Mouse (Mus musculus): ENCODE measurements around the gene Ntrk2. TPM values are rescaled to one million over a fixed set of nuclear protein-coding genes. Genes with fewer than 3 reads are reported as not detected.
"Not testable (repeated sequence)": the region's sequence is repeated elsewhere in the genome, so short reads cannot be mapped to it uniquely, and the experiment has no call there.

Gene Ntrk2
- polyA plus RNA-seq, 1 experiment from 2014 or later = 3.2 TPM

DNA sequence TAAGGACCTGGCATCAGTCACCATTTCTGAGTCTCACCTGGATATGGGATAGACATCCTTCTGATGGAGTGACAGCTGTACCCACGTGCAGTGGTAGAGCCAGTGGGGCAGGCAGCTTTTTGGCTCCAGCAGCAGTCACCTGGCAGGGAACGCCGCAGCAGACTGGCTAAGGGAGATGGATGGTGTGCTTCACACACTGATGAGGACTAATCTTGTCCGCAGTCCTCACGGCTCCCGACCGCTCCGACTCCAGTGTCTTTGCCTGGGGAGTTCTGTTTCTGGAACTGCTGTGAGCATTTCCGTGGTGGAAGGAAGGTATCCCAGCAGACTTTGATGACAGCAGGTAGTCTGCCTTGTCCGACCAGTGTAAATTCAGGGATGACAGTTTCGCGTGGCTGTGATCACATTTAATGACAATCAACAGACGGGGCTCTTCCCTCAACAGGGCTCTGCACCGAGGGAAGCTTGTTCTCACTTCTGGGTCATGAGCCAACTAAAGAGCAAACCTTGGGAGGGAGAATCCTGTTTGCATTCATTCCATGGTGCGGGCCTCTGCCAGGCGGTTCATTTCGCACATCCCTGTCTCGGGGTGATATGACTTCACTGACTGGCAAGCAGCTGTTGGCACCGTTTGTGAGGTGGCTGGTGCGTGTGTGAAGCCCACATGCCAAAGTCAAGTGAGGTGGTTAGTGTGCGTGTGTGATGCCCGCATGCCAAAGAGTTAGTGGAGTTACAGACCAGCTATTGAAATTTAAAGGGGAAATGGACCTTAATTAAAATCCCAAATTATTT, 216.1 kb downstream of the Ntrk2 start:
- Histone ChIP-seq H3K4me3 (ENCODE audit: low read length) (no peak overlapping the region), H3K9me3 (ENCODE audit: control insufficient read depth, low read length) (no peaks in the 10 kb centered on the region; the same call in 1 of the 2 replicates), H3K27me3 (ENCODE audit: control insufficient read depth, insufficient read depth, low read depth, low read length) (no peaks in the 10 kb centered on the region), H3K27ac (ENCODE audit: low read length) (no peak overlapping the region), H3K9ac (ENCODE audit: low read length) (no peak overlapping the region), H3K36me3 (ENCODE audit: control insufficient read depth, insufficient read depth, low read length) (no peaks in the 10 kb centered on the region), H3K4me1 (replicated peaks; ENCODE audit: control insufficient read depth, insufficient read depth, low read length) (no peaks in the 10 kb centered on the region), H3K4me2 (ENCODE audit: low read depth, low read length) (no peak overlapping the region)
- ATAC-seq (ENCODE audit: low read depth) = no peak
- WGBS = 76% methylated on average over 22 of the region's 22 CpGs

DNA sequence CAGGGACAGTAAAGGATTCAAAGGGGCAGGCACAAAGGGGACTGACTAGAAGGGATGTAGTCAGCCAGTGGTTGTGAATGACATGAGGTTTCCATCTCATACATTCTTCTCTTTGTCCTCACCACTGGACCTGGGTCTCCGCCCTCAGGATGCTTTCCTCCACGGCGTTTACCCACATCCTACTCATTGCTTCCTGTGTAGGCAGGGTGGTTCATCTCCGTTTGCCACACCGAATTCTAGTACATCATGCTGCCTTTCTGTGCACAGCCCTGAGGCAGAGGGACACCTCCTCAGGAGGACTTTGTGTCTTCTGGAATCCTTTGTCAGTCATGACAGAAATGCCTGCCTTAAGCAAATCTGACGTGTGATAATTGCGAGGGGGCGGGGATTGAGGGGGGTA, 219.3 kb downstream of the Ntrk2 start:
- Histone ChIP-seq H3K4me2 (ENCODE audit: low read depth, low read length) (no peak overlapping the region), H3K9ac (ENCODE audit: low read length) (no peak overlapping the region), H3K36me3 (ENCODE audit: control insufficient read depth, insufficient read depth, low read length) (no peaks in the 10 kb centered on the region), H3K4me3 (ENCODE audit: low read length) (no peak overlapping the region), H3K27me3 (ENCODE audit: control insufficient read depth, insufficient read depth, low read depth, low read length) (no peaks in the 10 kb centered on the region), H3K4me1 (replicated peaks; ENCODE audit: control insufficient read depth, insufficient read depth, low read length) (no peaks in the 10 kb centered on the region), H3K27ac (ENCODE audit: low read length) (no peak overlapping the region), H3K9me3 (ENCODE audit: control insufficient read depth, low read length) (no peaks in the 10 kb centered on the region; the same call in 1 of the 2 replicates)
- ATAC-seq (ENCODE audit: low read depth) = no peak
- 79% methylated on average over 8 of the region's 8 CpGs for WGBS

DNA sequence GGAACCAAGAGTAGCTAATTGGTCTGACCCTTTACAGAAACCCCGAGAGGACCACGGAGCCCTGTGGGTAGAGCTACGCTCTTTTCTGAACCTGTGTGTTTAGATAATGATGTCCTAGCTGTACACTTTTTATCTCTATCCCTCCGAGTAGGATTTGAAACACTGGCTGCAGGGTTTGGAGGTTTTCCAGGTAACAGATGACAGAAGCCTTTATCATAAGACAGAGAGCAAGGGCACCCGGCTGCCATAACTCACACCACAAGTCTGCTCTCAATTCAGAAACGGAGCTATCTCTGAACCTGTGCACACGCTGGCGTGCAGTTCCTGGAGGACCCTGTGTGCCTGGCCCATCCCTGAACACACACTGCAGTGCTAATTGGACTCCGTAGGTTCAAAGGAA, 221.1 kb downstream of the Ntrk2 start:
- H3K4me3 ChIP-seq (ENCODE audit: low read length) = no peak overlapping the region
- no peak overlapping the region for H3K27ac ChIP-seq (ENCODE audit: low read length)
- no peak overlapping the region for H3K4me2 ChIP-seq (ENCODE audit: low read depth, low read length)
- H3K9me3 ChIP-seq (ENCODE audit: control insufficient read depth, low read length) = no peaks in the 10 kb centered on the region; the same call in 1 of the 2 replicates
- H3K36me3 ChIP-seq (ENCODE audit: control insufficient read depth, insufficient read depth, low read length) = no peaks in the 10 kb centered on the region
- no peak overlapping the region for H3K9ac ChIP-seq (ENCODE audit: low read length)
- 59% methylated on average over 9 of the region's 9 CpGs for WGBS
- no peaks in the 10 kb centered on the region for H3K4me1 ChIP-seq (replicated peaks; ENCODE audit: control insufficient read depth, insufficient read depth, low read length)
- H3K27me3 ChIP-seq (ENCODE audit: control insufficient read depth, insufficient read depth, low read depth, low read length) = no peaks in the 10 kb centered on the region
- no peak for ATAC-seq (ENCODE audit: low read depth)

DNA sequence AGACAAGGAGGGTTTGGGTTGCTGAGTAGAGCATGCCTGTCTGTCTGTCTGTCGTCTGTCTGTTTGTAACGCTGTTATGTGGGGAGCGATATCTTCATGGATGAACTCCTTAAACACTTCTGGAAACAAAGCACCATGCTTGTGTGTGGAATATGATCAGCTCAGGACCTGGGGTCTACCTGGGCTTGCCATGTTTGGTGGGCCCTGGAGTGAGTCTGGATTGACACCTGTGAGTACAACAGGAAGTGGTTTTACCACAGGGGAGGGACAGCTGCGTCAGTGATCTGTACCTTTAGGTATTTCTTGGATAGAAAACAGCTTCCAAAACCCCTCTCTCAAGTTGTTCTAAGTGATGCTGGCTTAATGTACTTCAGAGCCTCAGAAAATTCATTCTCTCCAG, 222.2 kb downstream of the Ntrk2 start:
- no peak for ATAC-seq (ENCODE audit: low read depth)
- Histone ChIP-seq H3K4me1 (replicated peaks; ENCODE audit: control insufficient read depth, insufficient read depth, low read length) (no peaks in the 10 kb centered on the region), H3K27ac (ENCODE audit: low read length) (no peak overlapping the region), H3K9me3 (ENCODE audit: control insufficient read depth, low read length) (no peaks in the 10 kb centered on the region), H3K9ac (ENCODE audit: low read length) (no peak overlapping the region), H3K4me3 (ENCODE audit: low read length) (no peak overlapping the region), H3K27me3 (ENCODE audit: control insufficient read depth, insufficient read depth, low read depth, low read length) (no peaks in the 10 kb centered on the region), H3K36me3 (ENCODE audit: control insufficient read depth, insufficient read depth, low read length) (no peaks in the 10 kb centered on the region), H3K4me2 (ENCODE audit: low read depth, low read length) (no peak overlapping the region)
- 89% methylated on average over 4 of the region's 4 CpGs for WGBS

DNA sequence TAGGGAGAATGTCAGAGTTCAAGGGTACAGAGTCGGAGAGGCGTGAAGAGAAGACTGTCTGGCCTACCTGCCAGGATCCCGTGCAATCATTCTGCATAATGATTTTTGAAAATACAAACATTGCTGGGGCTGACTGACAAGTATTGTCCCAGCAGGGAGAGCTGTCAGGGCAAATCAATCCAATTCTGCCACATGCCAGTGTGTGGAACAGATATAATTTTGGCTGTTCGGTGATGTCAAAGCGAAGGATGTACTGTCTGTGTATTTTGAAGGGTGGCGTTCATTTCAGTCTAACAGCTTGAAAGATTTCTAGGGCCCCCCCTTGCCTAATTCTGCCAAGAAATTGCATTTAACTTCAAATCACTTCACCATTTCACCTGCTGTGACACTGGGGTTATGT, 224.2 kb downstream of the Ntrk2 start:
- no peak for ATAC-seq (ENCODE audit: low read depth)
- no peak overlapping the region for H3K9ac ChIP-seq (ENCODE audit: low read length)
- no peak overlapping the region for H3K4me2 ChIP-seq (ENCODE audit: low read depth, low read length)
- H3K36me3 ChIP-seq (ENCODE audit: control insufficient read depth, insufficient read depth, low read length) = no peaks in the 10 kb centered on the region
- H3K4me3 ChIP-seq (ENCODE audit: low read length) = no peak overlapping the region
- H3K27ac ChIP-seq (ENCODE audit: low read length) = no peak overlapping the region
- WGBS = 65% methylated on average over 6 of the region's 6 CpGs
- H3K27me3 ChIP-seq (ENCODE audit: control insufficient read depth, insufficient read depth, low read depth, low read length) = no peaks in the 10 kb centered on the region
- H3K9me3 ChIP-seq (ENCODE audit: control insufficient read depth, low read length) = no peaks in the 10 kb centered on the region
- no peaks in the 10 kb centered on the region for H3K4me1 ChIP-seq (replicated peaks; ENCODE audit: control insufficient read depth, insufficient read depth, low read length)

DNA sequence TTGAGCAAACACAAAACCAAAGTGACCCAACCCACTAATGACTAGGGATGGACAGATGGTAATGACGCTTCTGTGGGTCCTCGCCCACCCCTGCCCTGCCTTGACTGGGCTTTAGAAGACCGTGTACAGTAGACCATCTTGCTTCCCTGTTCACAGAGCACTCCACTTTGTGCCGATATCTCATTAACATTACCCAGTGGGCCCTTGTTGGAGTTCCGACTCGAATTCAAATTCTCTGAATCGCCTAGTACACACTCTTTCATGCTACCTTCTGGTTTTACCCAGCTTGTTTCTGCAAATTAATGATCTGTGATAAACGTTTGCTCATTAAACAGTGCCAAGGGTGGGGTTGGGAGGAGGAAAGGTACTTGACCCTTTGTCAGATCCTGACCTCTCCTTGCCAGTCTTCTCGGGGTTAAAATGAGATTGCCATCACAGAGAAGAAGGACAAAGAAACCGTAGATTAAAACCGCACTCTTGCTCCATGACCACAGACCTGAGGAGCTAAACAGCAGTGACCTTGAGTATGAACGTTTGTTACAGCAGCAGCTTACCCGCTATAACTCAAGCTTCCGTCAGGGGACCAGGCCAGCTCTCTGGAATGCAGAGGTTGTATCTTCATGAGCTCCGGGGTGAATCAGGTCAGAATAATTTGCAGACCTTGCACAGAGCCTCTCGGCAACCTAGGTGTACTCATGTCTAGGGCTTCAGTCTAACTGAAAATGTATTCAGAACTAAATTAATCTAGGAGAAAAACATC, 234.0 kb downstream of the Ntrk2 start:
- H3K4me3 ChIP-seq (ENCODE audit: low read length) = no peak overlapping the region
- 56% methylated on average over 16 of the region's 16 CpGs for WGBS
- H3K9me3 ChIP-seq (ENCODE audit: control insufficient read depth, low read length) = no peaks in the 10 kb centered on the region
- no peaks in the 10 kb centered on the region for H3K4me1 ChIP-seq (replicated peaks; ENCODE audit: control insufficient read depth, insufficient read depth, low read length)
- no peak overlapping the region for H3K4me2 ChIP-seq (ENCODE audit: low read depth, low read length)
- H3K27ac ChIP-seq (ENCODE audit: low read length) = no peak overlapping the region
- no peaks in the 10 kb centered on the region for H3K27me3 ChIP-seq (ENCODE audit: control insufficient read depth, insufficient read depth, low read depth, low read length)
- no peak for ATAC-seq (ENCODE audit: low read depth)
- no peaks in the 10 kb centered on the region for H3K36me3 ChIP-seq (ENCODE audit: control insufficient read depth, insufficient read depth, low read length)
- H3K9ac ChIP-seq (ENCODE audit: low read length) = no peak overlapping the region

DNA sequence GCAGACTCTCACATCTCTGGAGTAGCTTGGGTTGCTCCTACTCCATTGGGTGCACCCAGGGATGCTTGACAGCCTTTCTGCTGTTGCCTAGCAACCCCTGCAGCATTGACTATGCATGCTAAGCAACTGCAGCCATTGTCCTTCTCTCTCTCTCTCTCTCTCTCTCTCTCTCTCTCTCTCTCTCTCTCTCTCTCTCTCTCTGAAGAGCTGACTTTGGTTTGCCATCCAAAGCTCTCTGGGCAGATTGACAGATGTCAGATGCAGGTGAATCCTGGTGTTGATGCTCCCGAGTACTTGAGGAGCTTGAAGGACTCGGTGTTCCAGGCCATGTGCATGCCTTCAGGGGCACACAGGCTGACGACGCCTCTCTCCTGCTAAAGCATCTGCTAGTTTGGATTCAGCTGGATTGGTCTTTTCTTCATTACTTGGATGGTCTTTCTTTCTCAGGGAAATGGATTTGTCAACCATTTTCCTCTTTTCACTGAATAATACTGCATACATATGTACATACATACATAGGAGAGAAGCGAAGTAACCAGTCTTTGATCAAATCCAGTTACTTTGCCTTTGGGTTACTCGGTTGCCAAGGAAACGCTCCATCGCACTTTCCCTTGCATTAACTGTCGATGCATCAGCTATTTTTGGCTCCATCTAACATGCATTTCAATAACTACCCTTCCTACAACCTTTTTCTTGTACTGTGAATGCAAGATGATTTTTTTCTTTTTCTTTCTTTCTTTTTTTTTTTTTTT, 234.8 kb downstream of the Ntrk2 start:
- H3K9ac ChIP-seq (ENCODE audit: low read length) = no peak overlapping the region
- H3K27ac ChIP-seq (ENCODE audit: low read length) = no peak overlapping the region
- H3K36me3 ChIP-seq (ENCODE audit: control insufficient read depth, insufficient read depth, low read length) = no peaks in the 10 kb centered on the region
- no peaks in the 10 kb centered on the region for H3K9me3 ChIP-seq (ENCODE audit: control insufficient read depth, low read length)
- H3K4me1 ChIP-seq (replicated peaks; ENCODE audit: control insufficient read depth, insufficient read depth, low read length) = no peaks in the 10 kb centered on the region
- H3K4me3 ChIP-seq (ENCODE audit: low read length) = no peak overlapping the region
- H3K4me2 ChIP-seq (ENCODE audit: low read depth, low read length) = no peak overlapping the region
- 55% methylated on average over 9 of the region's 9 CpGs for WGBS
- no peak for ATAC-seq (ENCODE audit: low read depth)
- no peaks in the 10 kb centered on the region for H3K27me3 ChIP-seq (ENCODE audit: control insufficient read depth, insufficient read depth, low read depth, low read length)

DNA sequence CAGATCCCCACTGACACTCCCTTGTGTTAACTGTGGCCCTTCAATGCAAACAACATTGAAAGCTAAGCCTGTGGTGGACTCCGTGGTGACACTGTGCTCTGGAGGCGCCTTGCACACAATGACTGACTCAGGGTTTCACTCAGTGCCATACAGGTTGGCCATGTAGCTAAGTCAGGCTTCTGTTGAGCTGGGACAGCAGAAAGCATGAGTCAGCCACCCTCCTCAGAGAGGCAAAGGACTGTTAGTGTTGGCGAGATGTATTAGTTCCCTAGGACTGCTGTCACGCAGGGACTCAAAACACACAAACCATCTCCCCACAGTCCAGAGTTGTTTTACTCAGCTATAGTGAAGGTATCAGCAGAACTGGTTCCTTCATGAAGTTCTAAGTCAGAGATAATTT, 245.8 kb downstream of the Ntrk2 start:
- Histone ChIP-seq H3K9ac (ENCODE audit: low read length) (no peak overlapping the region), H3K36me3 (ENCODE audit: control insufficient read depth, insufficient read depth, low read length) (no peaks in the 10 kb centered on the region), H3K9me3 (ENCODE audit: control insufficient read depth, low read length) (no peaks in the 10 kb centered on the region), H3K4me1 (replicated peaks; ENCODE audit: control insufficient read depth, insufficient read depth, low read length) (no peaks in the 10 kb centered on the region), H3K4me2 (ENCODE audit: low read depth, low read length) (no peak overlapping the region), H3K4me3 (ENCODE audit: low read length) (no peak overlapping the region), H3K27me3 (ENCODE audit: control insufficient read depth, insufficient read depth, low read depth, low read length) (no peaks in the 10 kb centered on the region), H3K27ac (ENCODE audit: low read length) (no peak overlapping the region)
- WGBS = 68% methylated on average over 4 of the region's 4 CpGs
- ATAC-seq (ENCODE audit: low read depth) = no peak

DNA sequence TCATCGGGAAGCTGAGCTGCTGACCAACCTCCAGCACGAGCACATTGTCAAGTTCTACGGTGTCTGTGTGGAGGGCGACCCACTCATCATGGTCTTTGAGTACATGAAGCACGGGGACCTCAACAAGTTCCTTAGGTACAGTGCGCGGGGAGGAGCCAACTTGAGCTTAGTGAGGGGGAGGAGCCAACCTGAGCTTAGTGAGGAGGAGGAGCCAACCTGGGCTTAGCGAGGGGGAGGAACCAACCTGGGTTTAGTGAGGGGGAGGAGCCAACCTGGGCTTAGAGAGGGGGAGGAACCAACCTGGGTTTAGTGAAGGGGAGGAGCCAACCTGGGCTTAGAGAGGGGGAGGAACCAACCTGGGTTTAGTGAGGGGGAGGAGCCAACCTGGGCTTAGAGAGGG, 248.0 kb downstream of the Ntrk2 start:
- H3K9me3 ChIP-seq (ENCODE audit: control insufficient read depth, low read length); H3K4me1 ChIP-seq (replicated peaks; ENCODE audit: control insufficient read depth, insufficient read depth, low read length); H3K27me3 ChIP-seq (ENCODE audit: control insufficient read depth, insufficient read depth, low read depth, low read length); H3K4me2 ChIP-seq (ENCODE audit: low read depth, low read length); H3K9ac ChIP-seq (ENCODE audit: low read length); H3K4me3 ChIP-seq (ENCODE audit: low read length); H3K36me3 ChIP-seq (ENCODE audit: control insufficient read depth, insufficient read depth, low read length); H3K27ac ChIP-seq (ENCODE audit: low read length); ATAC-seq (ENCODE audit: low read depth): not testable (repeated sequence)
- WGBS = 58% methylated on average over 8 of the region's 8 CpGs
